Mouse (Mus musculus) testis, adult 2 months (tissue): ENCODE results near the gene Cd6.

Source experiments
- CTCF ChIP-seq: fragments of 200-500 bp; IDR thresholded peaks from 2 replicates; pipeline ENCODE4 v1.5.1; 2012; ENCODE audit warnings: low read depth, mild to moderate bottlenecking, inconsistent platforms, low read length, moderate library complexity; ENCODE audit not compliant: control insufficient read depth, insufficient read depth, insufficient replicate concordance
- POLR2A ChIP-seq: fragments of 200-500 bp; IDR thresholded peaks from 2 replicates; pipeline ENCODE4 v1.6.1; 2012; ENCODE audit warnings: low read depth, mild to moderate bottlenecking, inconsistent platforms, low read length, moderate library complexity; ENCODE audit not compliant: control insufficient read depth

DNA sequence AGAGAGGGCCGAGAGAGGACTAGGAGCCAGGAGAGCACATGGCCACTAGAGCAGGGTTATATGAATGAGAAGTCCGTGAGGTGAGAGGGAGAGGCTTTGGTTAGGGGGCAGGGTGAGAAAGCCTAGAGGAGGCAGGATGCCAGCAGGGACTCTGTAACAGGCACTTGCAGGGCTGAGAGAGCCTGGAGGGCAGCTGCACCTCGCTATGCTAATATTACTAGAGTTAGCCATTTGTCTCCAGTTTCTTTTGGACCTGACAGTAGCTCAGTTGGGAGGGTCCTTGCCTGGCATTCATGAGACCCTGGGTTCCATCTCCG is 19.7 kb downstream of the Cd6 start:
- TF ChIP-seq POLR2A = no peak
- TF ChIP-seq CTCF = no peak
